Mouse (Mus musculus) urinary bladder, postnatal 4 days (tissue): ENCODE measurements around the gene Oas3.

Source experiments
- DNase-seq, 2 experiments: peaks; one replicate each; pipeline ENCODE4 v3.0.0; 2021 to 2022; ENCODE audit warnings: low spot score in 2 of 2

Gene Oas3

GRCm38 (mm10) chr5:120752786-120753185, 24.7 kb downstream of the Oas3 start:
- DNase-seq, result no peak

- DNase-seq, result no peak
Measured at GRCm38 (mm10) chr5:120751206-120751605, 26.3 kb downstream of the Oas3 start.

GRCm38 (mm10) chr5:120749688-120750087, 27.8 kb downstream of the Oas3 start, which contains the start of gene Oas2:
Gene Oas2, minus strand, starts transcription at chr5:120749853.
- DNase-seq, result no peak

- no peak for DNase-seq
Measured at GRCm38 (mm10) chr5:120746451-120746850, 31.0 kb downstream of the Oas3 start.

- no peak for DNase-seq
Measured at GRCm38 (mm10) chr5:120742125-120742524, 35.3 kb downstream of the Oas3 start.

GRCm38 (mm10) chr5:120734380-120734990, 43.0 kb downstream of the Oas3 start:
- DNase-seq, result no peak

GRCm38 (mm10) chr5:120733696-120734095, 43.8 kb downstream of the Oas3 start:
- DNase-seq, result no peak

- DNase-seq, result no peak
Measured at GRCm38 (mm10) chr5:120732740-120733139, 44.7 kb downstream of the Oas3 start.

- no peak for DNase-seq
Measured at GRCm38 (mm10) chr5:120729319-120729718, 48.1 kb downstream of the Oas3 start.

GRCm38 (mm10) chr5:120725811-120726455, 51.5 kb downstream of the Oas3 start:
- DNase-seq, result no peak

GRCm38 (mm10) chr5:120721005-120721404, 56.5 kb downstream of the Oas3 start:
- DNase-seq, result no peak

- DNase-seq, result no peak
Measured at GRCm38 (mm10) chr5:120718600-120719378, 58.7 kb downstream of the Oas3 start.

GRCm38 (mm10) chr5:120717136-120717535, 60.3 kb downstream of the Oas3 start:
- no peak for DNase-seq

- peak; percentile 59 to 78 for DNase-seq
Measured at GRCm38 (mm10) chr5:120714314-120714713, 63.1 kb downstream of the Oas3 start.

GRCm38 (mm10) chr5:120712721-120713120, 64.7 kb downstream of the Oas3 start:
- no peak for DNase-seq

GRCm38 (mm10) chr5:120711827-120712226, 65.6 kb downstream of the Oas3 start, which contains the start of gene Dtx1:
Gene Dtx1, minus strand, starts transcription at chr5:120711927.
- DNase-seq, result no peak

GRCm38 (mm10) chr5:120711416-120711815, 66.0 kb downstream of the Oas3 start:
- DNase-seq, result no peak

GRCm38 (mm10) chr5:120710826-120711248, 66.6 kb downstream of the Oas3 start:
- no peak for DNase-seq

GRCm38 (mm10) chr5:120710161-120710825, 67.2 kb downstream of the Oas3 start:
- peak in 1 of 2 experiments; percentile 39 for DNase-seq

- no peak for DNase-seq
Measured at GRCm38 (mm10) chr5:120706976-120707375, 70.5 kb downstream of the Oas3 start.

- no peak for DNase-seq
Measured at GRCm38 (mm10) chr5:120706541-120706940, 70.9 kb downstream of the Oas3 start.

GRCm38 (mm10) chr5:120704421-120704820, 73.0 kb downstream of the Oas3 start:
- no peak for DNase-seq
